Mouse (Mus musculus) CH12.LX (cell line): Measurements from ENCODE around the gene Adarb1.

Experiments
- POLR2A ChIP-seq: IDR thresholded peaks from 2 replicates; pipeline ENCODE4 v1.6.1; 2011; ENCODE audit warnings: low read depth, mild to moderate bottlenecking, improper control_type of control experiment, low read length
- USF2 ChIP-seq: conservative IDR thresholded peaks from 2 replicates; pipeline ENCODE4 v1.6.1; 2011; ENCODE audit warnings: low read depth, low read length, improper control_type of control experiment

DNA sequence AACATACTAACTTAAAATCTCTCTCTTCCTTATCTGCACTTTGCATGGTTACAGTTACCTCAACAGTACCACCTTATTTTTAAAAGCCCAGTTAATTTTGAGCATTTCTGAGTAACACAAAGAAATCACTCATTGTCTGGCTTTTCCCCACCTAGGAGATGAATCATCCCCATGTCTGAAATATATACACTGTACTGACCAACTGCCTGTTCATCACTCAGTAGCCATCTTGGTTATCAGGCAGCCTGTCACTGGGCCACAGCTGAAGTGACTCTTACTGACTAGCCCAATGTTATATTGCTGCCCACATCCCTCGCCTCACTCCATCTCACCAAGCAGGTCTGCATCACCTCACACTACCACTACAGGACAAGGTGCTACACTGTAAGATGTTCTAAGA is 30.5 kb downstream of the Adarb1 start:
- no peak for TF ChIP-seq USF2
- TF ChIP-seq POLR2A: no peak
